Mouse (Mus musculus) liver, embryonic 16.5 days (tissue): ENCODE measurements around the gene Mrpl37. TPM values are rescaled to one million over a fixed set of nuclear protein-coding genes. Genes with fewer than 3 reads are reported as not detected.

Experiments
- ATAC-seq: fragments of 200-750 bp; cut with Nextera tagmentation; 2 replicates; pipeline ENCODE4 v1.8.0; 2017; ENCODE audit warnings: low read depth, mild to moderate bottlenecking, moderate number of reproducible peaks, moderate library complexity
- H3K27ac ChIP-seq: fragments of 300-500 bp; sonication (generic); 2 replicates; pipeline ENCODE4 v1.5.1; 2014; ENCODE audit warnings: mild to moderate bottlenecking, low read length
- H3K27me3 ChIP-seq: fragments of 300-500 bp; sonication (generic); 2 replicates; pipeline ENCODE4 v1.6.1; 2014; ENCODE audit warnings: low read depth, low read length, mixed read lengths; ENCODE audit not compliant: control insufficient read depth, insufficient read depth
- H3K36me3 ChIP-seq: fragments of 300-500 bp; sonication (generic); 2 replicates; pipeline ENCODE4 v1.6.1; 2014; ENCODE audit warnings: mild to moderate bottlenecking; ENCODE audit not compliant: control insufficient read depth, insufficient read depth
- H3K4me1 ChIP-seq: fragments of 300-500 bp; sonication (generic); 2 replicates; pipeline ENCODE4 v1.6.1; 2014; ENCODE audit warnings: low read depth, low read length, mixed read lengths; ENCODE audit not compliant: control insufficient read depth
- H3K4me2 ChIP-seq: fragments of 300-500 bp; sonication (generic); 2 replicates; pipeline ENCODE4 v1.6.1; 2014; ENCODE audit warnings: low read depth, low read length, mixed read lengths
- H3K4me3 ChIP-seq: fragments of 300-500 bp; sonication (generic); 2 replicates; pipeline ENCODE4 v1.5.1; 2014; ENCODE audit warnings: low read depth, mild to moderate bottlenecking, low read length
- H3K9ac ChIP-seq: fragments of 300-500 bp; sonication (generic); 2 replicates; pipeline ENCODE4 v1.6.1; 2014; ENCODE audit warnings: low read depth, low read length
- H3K9me3 ChIP-seq: fragments of 300-500 bp; sonication (generic); replicated peaks from 2 replicates; pipeline ENCODE4 v1.6.1; 2016; ENCODE audit warnings: low read length; ENCODE audit not compliant: control insufficient read depth
- WGBS: fragments of 180-500 bp; shearing (Covaris S2); extraction: QIAGEN DNeasy Blood & Tissue Kit; methylation state at CpG from one replicate; pipeline ENCODE4 v1.1.7; 2014; ENCODE audit not compliant: insufficient replicate concordance; 5-methylcytosine and 5-hydroxymethylcytosine counted together
- polyA plus RNA-seq: library from polyadenylated mRNA; unstranded; fragments of >200 nt; fragmentation: Nextera tagmentation; extraction: Ambion mirVana; gene quantifications from 2 replicates; pipeline ENCODE4 v1.2.1, GENCODE M21; 2015

The Mrpl37 gene
- polyA plus RNA-seq, 1 experiment from 2014 or later = 47.7 TPM

DNA sequence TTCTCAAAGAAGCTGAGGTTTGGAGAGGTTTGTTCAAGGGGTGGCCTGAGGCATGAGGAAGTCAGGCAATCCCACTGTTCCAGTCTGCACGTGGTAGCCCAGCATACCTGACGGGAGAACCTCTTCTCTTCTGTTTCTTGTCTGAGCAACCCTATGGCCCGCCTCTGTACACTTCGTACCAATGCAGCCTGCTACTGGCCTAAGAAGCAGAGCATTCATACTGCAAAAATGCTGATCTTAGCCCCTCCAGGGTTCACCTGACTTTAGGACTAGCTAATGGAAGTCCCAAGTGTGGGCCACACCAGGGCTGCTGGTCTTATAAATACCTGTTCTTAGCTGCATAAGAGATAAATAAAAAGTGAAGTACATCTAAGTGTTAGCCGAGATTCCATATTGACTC is 8.3 kb downstream of the Mrpl37 start:
- no peak for ATAC-seq
- WGBS = 68% methylated on average over 5 of the region's 5 CpGs
- Histone ChIP-seq H3K36me3 (peaks cover 6% of the 10 kb centered on the region), H3K4me1 (no peaks in the 10 kb centered on the region), H3K4me3 (no peak overlapping the region), H3K4me2 (no peak overlapping the region), H3K27me3 (no peaks in the 10 kb centered on the region), H3K9ac (no peak overlapping the region), H3K27ac (no peak overlapping the region), H3K9me3 (no peaks in the 10 kb centered on the region)

DNA sequence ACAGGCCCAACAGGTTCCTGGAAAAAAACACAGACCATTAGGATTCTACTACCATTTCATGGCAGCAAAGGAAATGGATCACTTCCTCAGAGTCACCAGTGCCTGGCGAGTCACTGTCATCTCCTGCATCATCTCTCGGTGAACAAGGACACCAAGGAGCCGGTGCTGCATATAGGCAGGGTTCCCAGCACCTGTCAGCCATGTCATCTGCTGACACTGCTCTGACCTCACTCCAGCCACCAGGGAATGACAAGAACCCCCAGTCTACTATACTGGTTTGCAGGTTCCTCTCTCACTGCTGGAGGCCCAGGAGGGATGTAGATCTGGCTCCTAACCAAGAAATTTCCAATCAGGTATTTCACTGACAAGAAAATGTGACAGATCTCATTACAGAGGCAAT is 10.6 kb downstream of the Mrpl37 start:
- H3K4me3 ChIP-seq = no peak overlapping the region
- WGBS = 72% methylated on average over 3 of the region's 3 CpGs
- H3K27me3 ChIP-seq = no peaks in the 10 kb centered on the region
- peaks cover 3% of the 10 kb centered on the region for H3K36me3 ChIP-seq
- no peak overlapping the region for H3K27ac ChIP-seq
- ATAC-seq = no peak
- H3K4me1 ChIP-seq = no peaks in the 10 kb centered on the region
- H3K9ac ChIP-seq = no peak overlapping the region
- no peak overlapping the region for H3K4me2 ChIP-seq
- H3K9me3 ChIP-seq = no peaks in the 10 kb centered on the region

DNA sequence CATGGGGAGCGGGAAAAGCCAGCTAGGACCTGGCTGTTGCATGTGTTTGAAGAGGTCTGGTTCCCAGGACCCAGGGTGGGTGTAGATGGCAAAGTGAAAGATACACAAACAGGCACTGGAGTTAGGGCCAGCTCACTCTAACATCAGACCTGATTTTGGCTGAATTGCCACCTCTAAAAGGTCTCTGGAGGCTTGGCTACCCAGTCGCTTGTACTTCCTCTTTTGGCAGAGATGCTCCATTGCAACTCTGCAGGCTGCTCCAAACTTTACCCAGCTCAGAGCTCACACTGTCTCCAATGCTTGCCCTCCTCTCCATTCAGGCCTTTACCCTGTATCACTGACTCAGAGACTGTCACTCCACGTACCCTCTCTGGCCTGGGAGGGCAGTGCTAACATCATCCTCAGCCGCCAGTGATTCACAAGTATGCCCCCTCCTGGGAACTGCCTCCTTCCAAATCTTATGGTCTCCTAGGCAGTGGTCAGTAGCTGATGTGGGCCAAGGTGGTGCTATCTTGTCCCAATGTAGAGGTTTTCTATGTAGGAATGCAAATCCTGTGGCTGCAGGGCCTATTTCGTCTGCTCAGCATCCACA is 13.6 kb downstream of the Mrpl37 start:
- no peak overlapping the region for H3K27ac ChIP-seq
- no peak overlapping the region for H3K4me2 ChIP-seq
- H3K4me1 ChIP-seq = no peaks in the 10 kb centered on the region
- no peaks in the 10 kb centered on the region for H3K9me3 ChIP-seq
- H3K4me3 ChIP-seq = no peak overlapping the region
- no peaks in the 10 kb centered on the region for H3K27me3 ChIP-seq
- whole genome bisulfite sequencing = 50% methylated on average over 5 of the region's 5 CpGs
- peaks cover 5% of the 10 kb centered on the region; the same call in 1 of the 2 replicates for H3K36me3 ChIP-seq
- H3K9ac ChIP-seq = no peak overlapping the region
- ATAC-seq = no peak

DNA sequence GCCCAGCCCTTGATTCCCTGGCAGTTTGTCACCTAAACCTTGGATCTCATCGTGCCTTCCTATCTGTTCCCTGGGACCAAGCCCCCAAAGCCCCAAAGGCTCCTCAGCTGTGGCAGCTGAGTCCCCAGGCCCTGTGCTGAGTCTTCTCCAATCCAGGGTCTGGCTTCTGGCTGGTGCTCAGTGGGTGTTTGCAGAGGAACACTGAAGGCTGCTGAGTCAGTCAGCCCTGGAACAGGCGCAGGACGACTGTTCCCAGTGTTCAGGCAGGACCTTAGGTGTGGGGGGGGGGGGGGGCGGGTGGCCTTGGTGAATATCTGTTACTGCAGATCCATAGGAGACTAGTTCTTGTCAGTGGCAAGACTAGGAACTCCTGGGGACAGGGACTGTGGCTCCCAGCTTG is 14.8 kb downstream of the Mrpl37 start:
- Histone ChIP-seq H3K4me2 (no peak overlapping the region), H3K9me3 (no peaks in the 10 kb centered on the region), H3K4me1 (no peaks in the 10 kb centered on the region), H3K36me3 (peaks cover 8% of the 10 kb centered on the region; the same call in 1 of the 2 replicates), H3K4me3 (no peak overlapping the region), H3K27ac (no peak overlapping the region), H3K9ac (no peak overlapping the region), H3K27me3 (no peaks in the 10 kb centered on the region)
- ATAC-seq = no peak
- 54% methylated on average over 4 of the region's 4 CpGs for WGBS

DNA sequence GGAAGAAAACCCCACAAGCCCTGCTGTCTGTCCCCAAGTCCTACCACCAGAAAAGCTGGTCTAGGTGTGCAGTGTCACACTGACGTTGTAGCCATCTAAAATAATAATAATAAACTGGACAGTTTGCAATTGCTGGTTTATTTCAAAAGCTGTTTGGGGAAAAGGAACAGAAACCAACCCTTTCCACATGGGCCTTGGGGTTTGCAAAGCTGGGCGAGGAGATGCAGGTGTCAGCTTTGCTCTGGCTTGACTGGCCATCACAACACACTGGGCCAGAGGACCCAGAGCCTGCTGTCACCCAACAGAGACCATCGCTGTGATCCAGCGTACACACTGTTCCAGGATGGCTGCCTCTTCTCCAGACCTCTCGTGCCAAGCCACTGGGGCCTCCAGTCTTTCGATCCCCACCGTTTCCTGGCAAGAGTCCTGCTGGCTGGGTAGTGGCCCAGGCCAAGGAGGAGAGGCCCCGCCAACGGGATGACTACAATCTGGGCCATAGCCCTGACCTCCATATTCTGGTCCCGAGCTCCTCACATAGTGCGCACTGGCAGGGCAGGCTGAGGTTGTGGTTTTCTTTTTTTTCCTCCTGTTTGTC is 18.0 kb downstream of the Mrpl37 start:
- 88% methylated on average over 11 of the region's 11 CpGs for WGBS
- peaks cover 22% of the 10 kb centered on the region; the same call in 1 of the 2 replicates for H3K36me3 ChIP-seq
- no peak for ATAC-seq

DNA sequence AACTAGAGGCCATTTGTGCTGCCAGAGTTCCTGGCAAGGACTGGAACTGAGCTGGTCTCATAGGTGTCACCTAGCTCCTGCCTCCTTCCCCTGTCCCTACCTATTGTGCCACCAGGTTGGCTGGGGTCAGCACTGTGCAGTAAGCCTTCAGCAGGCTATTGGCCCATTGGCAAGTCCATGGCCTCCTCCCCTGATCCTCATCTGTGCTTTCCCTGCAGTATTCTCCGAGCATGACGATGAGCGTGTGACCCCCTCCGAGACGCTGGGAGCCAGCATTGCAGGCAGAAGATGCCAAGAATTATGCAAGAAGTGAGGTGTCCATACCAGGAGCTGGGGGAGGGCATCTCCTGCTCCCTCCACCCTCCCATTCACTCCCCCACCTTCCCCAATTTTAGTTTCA is 18.9 kb downstream of the Mrpl37 start:
- 89% methylated on average over 5 of the region's 5 CpGs for WGBS
- Histone ChIP-seq H3K9ac (no peak overlapping the region), H3K27ac (no peak overlapping the region), H3K4me3 (no peak overlapping the region), H3K9me3 (no peaks in the 10 kb centered on the region), H3K27me3 (no peaks in the 10 kb centered on the region), H3K4me2 (no peak overlapping the region), H3K36me3 (peaks cover 22% of the 10 kb centered on the region), H3K4me1 (no peaks in the 10 kb centered on the region)
- no peak for ATAC-seq

More for the DNA sequence above, 18.0 kb downstream of the Mrpl37 start:
- no peak overlapping the region for H3K4me2 ChIP-seq
- no peaks in the 10 kb centered on the region for H3K9me3 ChIP-seq
- no peak overlapping the region for H3K4me3 ChIP-seq
- no peak overlapping the region for H3K9ac ChIP-seq
- no peak overlapping the region for H3K27ac ChIP-seq
- no peaks in the 10 kb centered on the region for H3K27me3 ChIP-seq
- H3K4me1 ChIP-seq = no peaks in the 10 kb centered on the region

DNA sequence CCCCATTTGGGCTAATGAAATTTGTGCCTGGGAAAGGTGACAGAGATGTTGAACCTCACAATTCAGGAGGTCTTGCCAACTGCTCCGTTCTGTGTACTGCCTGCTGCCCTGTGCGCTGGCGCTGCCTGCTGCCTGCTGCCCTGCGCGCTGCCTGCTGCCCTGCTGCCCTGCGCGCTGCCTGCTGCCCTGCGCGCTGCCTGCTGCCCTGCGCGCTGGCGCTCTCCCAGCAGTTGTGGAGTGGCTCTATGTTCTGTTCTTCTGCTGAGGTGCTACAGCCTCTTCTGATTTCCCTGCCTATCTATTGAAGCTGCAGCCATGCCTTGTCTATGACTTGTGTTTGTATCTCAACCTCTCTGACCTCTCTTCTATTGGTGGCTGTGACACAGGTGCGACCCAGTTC is 21.5 kb downstream of the Mrpl37 start:
- H3K4me2 ChIP-seq = no peak overlapping the region
- no peak overlapping the region for H3K9ac ChIP-seq
- no peaks in the 10 kb centered on the region for H3K27me3 ChIP-seq
- WGBS = 94% methylated on average over 13 of the region's 13 CpGs
- H3K9me3 ChIP-seq = no peaks in the 10 kb centered on the region
- no peak overlapping the region for H3K27ac ChIP-seq
- no peaks in the 10 kb centered on the region for H3K4me1 ChIP-seq
- peaks cover 37% of the 10 kb centered on the region for H3K36me3 ChIP-seq
- no peak for ATAC-seq
- no peak overlapping the region for H3K4me3 ChIP-seq

DNA sequence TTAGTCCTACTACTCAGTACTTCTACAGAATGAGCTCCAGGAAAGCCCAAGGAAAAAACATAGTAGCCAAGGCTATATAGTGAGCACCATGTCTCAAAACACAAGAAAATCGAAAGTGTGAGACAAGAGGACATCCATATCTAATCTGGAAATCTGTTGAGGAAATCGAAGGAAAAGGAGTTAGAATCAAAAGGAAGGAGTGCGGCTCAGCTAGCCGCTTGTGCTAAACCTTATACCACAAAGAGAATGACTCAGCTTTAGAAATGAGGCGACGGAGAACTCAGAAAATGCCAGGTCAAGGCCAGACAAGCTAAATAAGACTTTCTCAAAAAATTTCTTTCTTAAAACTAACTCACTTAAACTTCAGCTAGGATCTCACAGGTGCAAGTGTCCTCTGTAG is 24.4 kb downstream of the Mrpl37 start:
- no peaks in the 10 kb centered on the region for H3K27me3 ChIP-seq
- ATAC-seq = no peak
- peaks cover 37% of the 10 kb centered on the region for H3K36me3 ChIP-seq
- H3K4me1 ChIP-seq = no peaks in the 10 kb centered on the region
- no peak overlapping the region for H3K4me2 ChIP-seq
- no peak overlapping the region for H3K9ac ChIP-seq
- H3K27ac ChIP-seq = no peak overlapping the region
- 51% methylated on average over 6 of the region's 6 CpGs for WGBS
- H3K9me3 ChIP-seq = no peaks in the 10 kb centered on the region
- no peak overlapping the region for H3K4me3 ChIP-seq

DNA sequence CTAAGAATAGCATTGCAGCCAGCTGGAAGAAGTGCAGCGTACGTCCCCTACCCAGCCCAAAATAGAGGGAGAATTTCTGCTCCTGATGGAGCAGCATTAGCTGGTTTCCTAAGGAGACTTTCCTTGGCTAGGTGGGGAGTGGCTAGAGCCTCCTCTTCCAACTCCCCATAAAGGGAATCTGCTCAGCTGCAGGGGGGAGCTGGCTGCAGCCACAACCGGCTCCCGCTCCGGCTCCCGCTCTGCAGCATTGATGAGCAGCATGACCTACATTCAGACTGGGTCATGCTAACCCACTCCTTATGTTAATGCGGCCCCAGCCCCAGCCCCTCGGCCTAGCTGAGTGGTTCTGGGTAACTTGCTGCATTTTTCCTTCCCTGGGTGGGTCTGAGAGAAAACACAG is 27.4 kb downstream of the Mrpl37 start:
- Histone ChIP-seq H3K4me2 (no peak overlapping the region), H3K36me3 (peaks cover 24% of the 10 kb centered on the region), H3K9me3 (no peaks in the 10 kb centered on the region), H3K4me1 (no peaks in the 10 kb centered on the region), H3K4me3 (no peak overlapping the region), H3K9ac (no peak overlapping the region), H3K27me3 (no peaks in the 10 kb centered on the region), H3K27ac (no peak overlapping the region)
- ATAC-seq = no peak
- 87% methylated on average over 8 of the region's 8 CpGs for WGBS
